Comparison of ENCODE assay signal across 15 mouse cellular contexts in genomic region chr5:75762374-75762773, GRCm38 (mm10).
A peak's percentile ranks its signal among the peaks of the same experiment; 100 is the strongest.
DNase-seq lines count a peak whose midpoint lies in the region; ATAC-seq lines count a peak whose summit lies in the region.
"Had no signal": no experiment of that assay in that cellular context is flagged by ENCODE, and none has a peak within 500 bp of the region (broad histone marks: within the 10 kb centered on the region; RNA-seq: fewer than 3 reads in every experiment).

No protein-coding gene starts in this region.

- ATAC-seq in heart, embryonic 15.5 days (replicated peaks; ENCODE audit: insufficient number of reproducible peaks, insufficient read depth, low FRiP score, low read depth) = peak; percentile 73
- no peak for ATAC-seq in midbrain, embryonic 15.5 days (replicated peaks)
- ATAC-seq in midbrain, embryonic 13.5 days = no peak
- ATAC-seq in intestine, embryonic 15.5 days = peak; percentile 10; the same call in 1 of the 2 replicates
- peak; percentile 63 for ATAC-seq in megakaryocyte-erythroid progenitor cell, adult 5-6 weeks (replicated peaks; ENCODE audit: low FRiP score, low TSS enrichment, poor library complexity, severe bottlenecking)
- ATAC-seq: forebrain, embryonic 15.5 days had no signal

- H3K36me3 ChIP-seq in heart, embryonic 15.5 days = no peaks in the 10 kb centered on the region
- H3K36me3 ChIP-seq in midbrain, embryonic 15.5 days (replicated peaks) = no peaks in the 10 kb centered on the region
- H3K36me3 ChIP-seq in midbrain, embryonic 13.5 days = no peaks in the 10 kb centered on the region
- H3K36me3 ChIP-seq in intestine, embryonic 15.5 days = no peaks in the 10 kb centered on the region
- H3K36me3 ChIP-seq: embryonic facial prominence, embryonic 12.5 days; forebrain, embryonic 15.5 days; limb, embryonic 12.5 days had no signal

- H3K27me3 ChIP-seq in heart, embryonic 15.5 days = peaks cover 21% of the 10 kb centered on the region; the same call in 1 of the 2 replicates
- no peaks in the 10 kb centered on the region for H3K27me3 ChIP-seq in midbrain, embryonic 15.5 days (replicated peaks)
- H3K27me3 ChIP-seq in midbrain, embryonic 13.5 days = no peaks in the 10 kb centered on the region
- no peaks in the 10 kb centered on the region for H3K27me3 ChIP-seq in intestine, embryonic 15.5 days (replicated peaks)
- H3K27me3 ChIP-seq: embryonic facial prominence, embryonic 12.5 days; forebrain, embryonic 15.5 days; limb, embryonic 12.5 days had no signal

- intact Hi-C loops in heart, postnatal 10 days (cut with DNase I) = no loop called here
- intact Hi-C loops in left cerebral cortex, postnatal 10 days (cut with DNase I) = no loop called here

- DNase-seq in heart, postnatal 10 days = no peak
- DNase-seq in left cerebral cortex, postnatal 10 days (ENCODE audit: extremely low spot score in 1 of 2, low spot score in 2 of 2) = no peak
- DNase-seq in B cell, adult 2 months = no peak
- DNase-seq: cerebellum, postnatal 14 days; gastrocnemius, adult 2 months; layer of hippocampus, postnatal 36 days had no signal

- H3K4me1 ChIP-seq in heart, embryonic 15.5 days (replicated peaks) = peaks cover 13% of the 10 kb centered on the region
- 0 out of 2 replicates have a peak, but pooled peaks cover 7% of the 10 kb centered on the region for H3K4me1 ChIP-seq in midbrain, embryonic 15.5 days
- peaks cover 9% of the 10 kb centered on the region; the same call in 1 of the 2 replicates for H3K4me1 ChIP-seq in midbrain, embryonic 13.5 days (replicated peaks)
- 0 out of 2 replicates have a peak, but pooled peaks cover 6% of the 10 kb centered on the region for H3K4me1 ChIP-seq in intestine, embryonic 15.5 days (replicated peaks)
- H3K4me1 ChIP-seq: forebrain, embryonic 15.5 days; limb, embryonic 12.5 days had no signal

- no peak overlapping the region for H3K9ac ChIP-seq in heart, embryonic 15.5 days
- H3K9ac ChIP-seq in midbrain, embryonic 15.5 days = no peak overlapping the region
- H3K9ac ChIP-seq in midbrain, embryonic 13.5 days (replicated peaks) = no peak overlapping the region
- H3K9ac ChIP-seq in intestine, embryonic 15.5 days = no peak overlapping the region
- H3K9ac ChIP-seq: embryonic facial prominence, embryonic 12.5 days; forebrain, embryonic 15.5 days; limb, embryonic 12.5 days had no signal

- peak overlapping the region; percentile 17; the same call in 1 of the 2 replicates for H3K4me2 ChIP-seq in heart, embryonic 15.5 days
- no peak overlapping the region for H3K4me2 ChIP-seq in midbrain, embryonic 15.5 days
- H3K4me2 ChIP-seq in midbrain, embryonic 13.5 days (replicated peaks) = no peak overlapping the region
- H3K4me2 ChIP-seq in intestine, embryonic 15.5 days (replicated peaks) = peak overlapping the region; percentile 28; the same call in 1 of the 2 replicates
- H3K4me2 ChIP-seq: embryonic facial prominence, embryonic 12.5 days; forebrain, embryonic 15.5 days; limb, embryonic 12.5 days had no signal

- H3K4me3 ChIP-seq in heart, embryonic 15.5 days = no peak overlapping the region
- no peak overlapping the region for H3K4me3 ChIP-seq in midbrain, embryonic 15.5 days
- H3K4me3 ChIP-seq in midbrain, embryonic 13.5 days (replicated peaks) = no peak overlapping the region
- H3K4me3 ChIP-seq in intestine, embryonic 15.5 days (replicated peaks) = no peak overlapping the region
- H3K4me3 ChIP-seq: embryonic facial prominence, embryonic 12.5 days; forebrain, embryonic 15.5 days; gastrocnemius, adult 2 months; limb, embryonic 12.5 days; myocyte had no signal

- H3K27ac ChIP-seq in heart, embryonic 15.5 days = 0 out of 2 replicates have a peak overlapping the region, but pooled peaks have one; percentile 3
- H3K27ac ChIP-seq in midbrain, embryonic 15.5 days = peak overlapping the region; percentile 40; the same call in 1 of the 2 replicates
- H3K27ac ChIP-seq in midbrain, embryonic 13.5 days = no peak overlapping the region
- no peak overlapping the region for H3K27ac ChIP-seq in intestine, embryonic 15.5 days
- H3K27ac ChIP-seq: embryonic facial prominence, embryonic 12.5 days; forebrain, embryonic 15.5 days; gastrocnemius, adult 2 months; limb, embryonic 12.5 days had no signal

- 18% methylated on average over 6 of the region's 6 CpGs for WGBS in heart, embryonic 15.5 days
- WGBS in midbrain, embryonic 15.5 days = 49% methylated on average over 6 of the region's 6 CpGs
- WGBS in midbrain, embryonic 13.5 days = 58% methylated on average over 6 of the region's 6 CpGs
- WGBS in intestine, embryonic 15.5 days = 74% methylated on average over 6 of the region's 6 CpGs

- no peaks in the 10 kb centered on the region for H3K9me3 ChIP-seq in heart, embryonic 15.5 days (replicated peaks)
- H3K9me3 ChIP-seq in midbrain, embryonic 15.5 days = 0 out of 2 replicates have a peak, but pooled peaks cover 3% of the 10 kb centered on the region
- H3K9me3 ChIP-seq in midbrain, embryonic 13.5 days = no peaks in the 10 kb centered on the region
- no peaks in the 10 kb centered on the region; the same call in 1 of the 2 replicates for H3K9me3 ChIP-seq in intestine, embryonic 15.5 days
- H3K9me3 ChIP-seq: embryonic facial prominence, embryonic 12.5 days; forebrain, embryonic 15.5 days; limb, embryonic 12.5 days had no signal

Comparison
In these comparisons a context has a peak if more than half of its experiments do, and no peak if none do; other contexts are left out.
1. H3K27ac ChIP-seq: peak in heart, embryonic 15.5 days (single experiment) and midbrain, embryonic 15.5 days (single experiment); none in midbrain, embryonic 13.5 days (single experiment) and intestine, embryonic 15.5 days (single experiment).
2. ATAC-seq: peak in heart, embryonic 15.5 days (single experiment), intestine, embryonic 15.5 days (single experiment) and megakaryocyte-erythroid progenitor cell, adult 5-6 weeks (single experiment); none in midbrain, embryonic 15.5 days (single experiment) and midbrain, embryonic 13.5 days (single experiment).
3. H3K4me2 ChIP-seq: peak in heart, embryonic 15.5 days (single experiment) and intestine, embryonic 15.5 days (single experiment); none in midbrain, embryonic 15.5 days (single experiment) and midbrain, embryonic 13.5 days (single experiment).